In the genomic region with DNA sequence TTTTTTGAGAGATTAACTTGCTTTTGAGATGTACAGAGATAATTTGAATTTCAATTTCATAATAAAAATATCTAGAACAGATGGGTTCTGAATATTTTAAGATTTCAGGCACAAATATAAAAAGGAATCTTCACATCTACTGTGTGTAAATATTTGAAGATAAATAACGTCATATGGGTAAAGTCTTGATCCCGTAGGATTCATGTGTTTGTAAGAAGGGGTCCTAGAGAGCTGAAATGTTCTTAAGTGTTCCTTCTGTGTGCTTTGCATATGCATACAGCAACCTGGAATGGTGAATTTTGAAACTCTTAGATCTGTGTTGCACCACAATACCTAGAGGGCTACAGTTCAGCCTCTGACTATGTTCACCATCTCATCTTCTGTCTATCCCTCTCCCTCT, we compare ENCODE assay signal across 26 mouse cellular contexts.
"Had no signal": no experiment of that assay in that cellular context is flagged by ENCODE, and none has a peak within 500 bp of the region (broad histone marks: within the 10 kb centered on the region; RNA-seq: fewer than 3 reads in every experiment).

No protein-coding gene starts in this region.

- H3K9ac ChIP-seq: heart, embryonic 12.5 days; hindbrain, embryonic 12.5 days; hindbrain, embryonic 14.5 days; intestine, embryonic 15.5 days; limb, embryonic 13.5 days; limb, embryonic 15.5 days; liver, embryonic 12.5 days; liver, embryonic 14.5 days had no signal

- H3K9me3 ChIP-seq: heart, embryonic 10.5 days; heart, embryonic 12.5 days; hindbrain, embryonic 10.5 days; hindbrain, embryonic 12.5 days; intestine, embryonic 15.5 days; limb, embryonic 13.5 days; limb, embryonic 15.5 days; liver, embryonic 12.5 days had no signal

- ATAC-seq: hindbrain, embryonic 16.5 days; inflammation-experienced regulatory T-cells, adult 6 months; intestine, embryonic 15.5 days; intestine, postnatal 0 days; liver, embryonic 12.5 days had no signal

- H3K4me3 ChIP-seq: heart, embryonic 10.5 days; heart, embryonic 12.5 days; hindbrain, embryonic 10.5 days; hindbrain, embryonic 12.5 days; intestine, embryonic 15.5 days; layer of hippocampus, adult 2 months; left cerebral cortex, adult 2 months; limb, embryonic 13.5 days; limb, embryonic 15.5 days; liver, embryonic 12.5 days had no signal

- H3K4me1 ChIP-seq: heart, embryonic 10.5 days; heart, embryonic 12.5 days; hindbrain, embryonic 10.5 days; hindbrain, embryonic 12.5 days; intestine, embryonic 15.5 days; limb, embryonic 13.5 days; limb, embryonic 15.5 days; liver, embryonic 12.5 days had no signal

- DNase-seq: gastrocnemius, postnatal 10 days; gastrocnemius, postnatal 25 days; heart, adult 18-20 months; heart, postnatal 10 days; heart, postnatal 4 days; kidney, adult 18-20 months; kidney, adult 8-10 months; kidney, postnatal 10 days; kidney, postnatal 25 days; kidney, postnatal 4 days; left cerebral cortex, postnatal 4 days had no signal

- H3K27ac ChIP-seq: heart, embryonic 10.5 days; hindbrain, embryonic 10.5 days; hindbrain, embryonic 12.5 days; hindbrain, embryonic 14.5 days; intestine, embryonic 15.5 days; layer of hippocampus, adult 2 months; left cerebral cortex, adult 2 months; limb, embryonic 13.5 days; limb, embryonic 15.5 days; liver, embryonic 12.5 days; liver, embryonic 14.5 days had no signal

- H3K4me2 ChIP-seq: heart, embryonic 12.5 days; hindbrain, embryonic 12.5 days; hindbrain, embryonic 14.5 days; intestine, embryonic 15.5 days; limb, embryonic 13.5 days; limb, embryonic 15.5 days; liver, embryonic 12.5 days had no signal

- H3K27me3 ChIP-seq: heart, embryonic 12.5 days; hindbrain, embryonic 12.5 days; intestine, embryonic 15.5 days; limb, embryonic 13.5 days; limb, embryonic 15.5 days; liver, embryonic 12.5 days had no signal

- H3K36me3 ChIP-seq: heart, embryonic 10.5 days; heart, embryonic 12.5 days; hindbrain, embryonic 10.5 days; hindbrain, embryonic 12.5 days; intestine, embryonic 15.5 days; limb, embryonic 13.5 days; limb, embryonic 15.5 days; liver, embryonic 12.5 days had no signal
